ENCODE assay signal across 8 mouse cellular contexts in genomic region chr5:21785776-21786175, GRCm38 (mm10). TPM values are rescaled to one million over a fixed set of nuclear protein-coding genes. Genes with fewer than 3 reads are reported as not detected.
DNase-seq lines count a peak whose midpoint lies in the region; ATAC-seq lines count a peak whose summit lies in the region.

No protein-coding gene starts in this region.

- H3K9ac ChIP-seq in kidney, embryonic 14.5 days (ENCODE audit: low read depth, low read length) = no peak overlapping the region
- no peak overlapping the region for H3K9ac ChIP-seq in midbrain, embryonic 15.5 days

- 75% methylated on average over 7 of the region's 7 CpGs for WGBS in kidney, embryonic 14.5 days
- 81% methylated on average over 7 of the region's 7 CpGs for WGBS in hindbrain, embryonic 10.5 days
- WGBS in midbrain, embryonic 15.5 days = 72% methylated on average over 7 of the region's 7 CpGs

- peaks cover 9% of the 10 kb centered on the region; the same call in 1 of the 2 replicates for H3K4me1 ChIP-seq in kidney, embryonic 14.5 days (ENCODE audit: control insufficient read depth, insufficient read depth, low read length)
- H3K4me1 ChIP-seq in hindbrain, embryonic 10.5 days (replicated peaks) = peaks cover 33% of the 10 kb centered on the region
- peaks cover 32% of the 10 kb centered on the region for H3K4me1 ChIP-seq in midbrain, embryonic 15.5 days

- H3K27me3 ChIP-seq in kidney, embryonic 14.5 days (ENCODE audit: control insufficient read depth, insufficient read depth, low read length) = no peaks in the 10 kb centered on the region
- no peaks in the 10 kb centered on the region for H3K27me3 ChIP-seq in hindbrain, embryonic 10.5 days (ENCODE audit: insufficient read depth, poor library complexity, severe bottlenecking)
- H3K27me3 ChIP-seq in midbrain, embryonic 15.5 days (replicated peaks) = no peaks in the 10 kb centered on the region

- peak overlapping the region; percentile 71; the same call in 1 of the 2 replicates for H3K4me2 ChIP-seq in kidney, embryonic 14.5 days (replicated peaks; ENCODE audit: low read depth, low read length)
- peak overlapping the region; percentile 58; the same call in 1 of the 2 replicates for H3K4me2 ChIP-seq in midbrain, embryonic 15.5 days

- no peak overlapping the region for H3K27ac ChIP-seq in kidney, embryonic 14.5 days (ENCODE audit: low read depth, low read length)
- peak overlapping the region; percentile 94 for H3K27ac ChIP-seq in hindbrain, embryonic 10.5 days
- H3K27ac ChIP-seq in midbrain, embryonic 15.5 days = no peak overlapping the region

- no peaks in the 10 kb centered on the region for H3K9me3 ChIP-seq in kidney, embryonic 14.5 days (ENCODE audit: control insufficient read depth, low read length)
- no peaks in the 10 kb centered on the region for H3K9me3 ChIP-seq in hindbrain, embryonic 10.5 days
- H3K9me3 ChIP-seq in midbrain, embryonic 15.5 days = no peaks in the 10 kb centered on the region

- no peak for DNase-seq in kidney, postnatal 14 days
- peak; percentile 7 for DNase-seq in NIH3T3 (ENCODE audit: low read depth)
- DNase-seq in hindbrain, embryonic 10.5 days (ENCODE audit: low spot score) = no peak
- DNase-seq in layer of hippocampus, adult 8-10 months (ENCODE audit: low spot score in 2 of 2) = no peak
- no peak for DNase-seq in adrenal gland, postnatal 14 days
- no peak for DNase-seq in layer of hippocampus, adult 18-20 months (ENCODE audit: low spot score in 2 of 2)

- ATAC-seq in kidney, embryonic 14.5 days (ENCODE audit: low FRiP score, low TSS enrichment) = no peak
- no peak for ATAC-seq in midbrain, embryonic 15.5 days (replicated peaks)

- no peak overlapping the region for H3K4me3 ChIP-seq in kidney, embryonic 14.5 days (ENCODE audit: low read length)
- peak overlapping the region; percentile 79 for H3K4me3 ChIP-seq in hindbrain, embryonic 10.5 days
- no peak overlapping the region for H3K4me3 ChIP-seq in midbrain, embryonic 15.5 days

- peaks cover 24% of the 10 kb centered on the region for H3K36me3 ChIP-seq in kidney, embryonic 14.5 days (ENCODE audit: control insufficient read depth, insufficient read depth, low read length)
- peaks cover 45% of the 10 kb centered on the region for H3K36me3 ChIP-seq in hindbrain, embryonic 10.5 days
- H3K36me3 ChIP-seq in midbrain, embryonic 15.5 days (replicated peaks) = peaks cover 19% of the 10 kb centered on the region

RNA-seq across cellular contexts. Expression of gene Psmc2, which starts 0.7 kb away (rescaled TPM):
- 174 and 188 TPM in 2 replicates for polyA plus RNA-seq in kidney, embryonic 14.5 days (2014; fragmentation: Nextera tagmentation; extraction: Ambion mirVana)
- polyA plus RNA-seq in hindbrain, embryonic 10.5 days (2016; fragmentation: Nextera tagmentation; extraction: Ambion mirVana) = 231 and 236 TPM in 2 replicates
- 176 and 182 TPM in 2 replicates for polyA plus RNA-seq in midbrain, embryonic 15.5 days (2015; fragmentation: Nextera tagmentation; extraction: Ambion mirVana)
- 100 to 1,000 TPM in 3 of 4 experiments, 10 to 100 TPM in 1; 99.3 to 117 (median 115) TPM for total RNA-seq in layer of hippocampus, adult 8-10 months (2022)
- total RNA-seq in adrenal gland, postnatal 14 days (2021) = 126 and 129 TPM in 2 replicates
- total RNA-seq in layer of hippocampus, adult 18-20 months (2021) = 100 to 1,000 TPM; 113 to 117 TPM

RNA-seq across cellular contexts. Expression of gene Dnajc2, which starts 0.7 kb away (rescaled TPM):
- polyA plus RNA-seq in kidney, embryonic 14.5 days (2014; fragmentation: Nextera tagmentation; extraction: Ambion mirVana) = 92.6 and 99.3 TPM in 2 replicates
- polyA plus RNA-seq in hindbrain, embryonic 10.5 days (2016; fragmentation: Nextera tagmentation; extraction: Ambion mirVana) = 67.1 and 94.3 TPM in 2 replicates
- polyA plus RNA-seq in midbrain, embryonic 15.5 days (2015; fragmentation: Nextera tagmentation; extraction: Ambion mirVana) = 65.9 and 71.1 TPM in 2 replicates
- 10 to 100 TPM; 31.6 to 37.6 (median 34.0) TPM for total RNA-seq in layer of hippocampus, adult 8-10 months (2022)
- 30.1 and 36.1 TPM in 2 replicates for total RNA-seq in adrenal gland, postnatal 14 days (2021)
- total RNA-seq in layer of hippocampus, adult 18-20 months (2021) = 10 to 100 TPM; 29.8 to 31.1 TPM

RNA-seq across cellular contexts. Expression of gene Pmpcb, which starts 48.8 kb away (rescaled TPM):
- polyA plus RNA-seq in kidney, embryonic 14.5 days (2014; fragmentation: Nextera tagmentation; extraction: Ambion mirVana) = 95.9 and 101 TPM in 2 replicates
- 75.4 and 78.2 TPM in 2 replicates for polyA plus RNA-seq in hindbrain, embryonic 10.5 days (2016; fragmentation: Nextera tagmentation; extraction: Ambion mirVana)
- 71.7 and 76.9 TPM in 2 replicates for polyA plus RNA-seq in midbrain, embryonic 15.5 days (2015; fragmentation: Nextera tagmentation; extraction: Ambion mirVana)
- 10 to 100 TPM; 69.8 to 85.6 (median 79.1) TPM for total RNA-seq in layer of hippocampus, adult 8-10 months (2022)
- 249 and 263 TPM in 2 replicates for total RNA-seq in adrenal gland, postnatal 14 days (2021)
- 10 to 100 TPM; 76.1 to 87.9 TPM for total RNA-seq in layer of hippocampus, adult 18-20 months (2021)
